Mouse (Mus musculus) forebrain, embryonic 11.5 days (tissue): ENCODE data around the gene Bptf. TPM values are rescaled to one million over a fixed set of nuclear protein-coding genes. Genes with fewer than 3 reads are reported as not detected.
A peak's percentile ranks its signal among the peaks of the same experiment; 100 is the strongest.

ENCODE experiments used
- ATAC-seq: fragments of 200-750 bp; cut with Nextera tagmentation; replicated peaks from 2 replicates; pipeline ENCODE4 v1.8.0; 2017; ENCODE audit warnings: moderate TSS enrichment; ENCODE audit not compliant: low FRiP score
- DNase-seq: peaks from one replicate; pipeline ENCODE4 v3.0.0-alpha.2; 2017; ENCODE audit warnings: low spot score
- H3K27ac ChIP-seq: fragments of 300-500 bp; sonication (generic); 2 replicates; pipeline ENCODE4 v1.5.1; 2014; ENCODE audit warnings: low read depth, low read length
- H3K27me3 ChIP-seq: fragments of 300-500 bp; sonication (generic); 2 replicates; pipeline ENCODE4 v1.6.1; 2014; ENCODE audit warnings: mild to moderate bottlenecking, low read length, mixed read lengths; ENCODE audit not compliant: control insufficient read depth, insufficient read depth
- H3K36me3 ChIP-seq: fragments of 300-500 bp; sonication (generic); 2 replicates; pipeline ENCODE4 v1.6.1; 2014; ENCODE audit warnings: mild to moderate bottlenecking, low read length, moderate library complexity, mixed read lengths; ENCODE audit not compliant: control insufficient read depth, insufficient read depth
- H3K4me1 ChIP-seq: fragments of 300-500 bp; sonication (generic); replicated peaks from 2 replicates; pipeline ENCODE4 v1.6.1; 2014; ENCODE audit warnings: low read length, mixed read lengths; ENCODE audit not compliant: control insufficient read depth, insufficient read depth
- H3K4me2 ChIP-seq: fragments of 300-500 bp; sonication (generic); 2 replicates; pipeline ENCODE4 v1.6.1; 2014; ENCODE audit warnings: low read depth, mild to moderate bottlenecking, low read length, moderate library complexity, mixed read lengths; ENCODE audit not compliant: severe bottlenecking
- H3K4me3 ChIP-seq: fragments of 300-500 bp; sonication (generic); 2 replicates; pipeline ENCODE4 v1.5.1; 2014; ENCODE audit warnings: low read depth, low read length
- H3K9ac ChIP-seq: fragments of 300-500 bp; sonication (generic); 2 replicates; pipeline ENCODE4 v1.6.1; 2014; ENCODE audit warnings: low read length
- H3K9me3 ChIP-seq: fragments of 300-500 bp; sonication (generic); 2 replicates; pipeline ENCODE4 v1.6.1; 2016; ENCODE audit warnings: low read length, mixed read lengths; ENCODE audit not compliant: control insufficient read depth
- WGBS: fragments of 180-500 bp; shearing (Covaris S2); extraction: QIAGEN DNeasy Blood & Tissue Kit; methylation state at CpG from one replicate; pipeline ENCODE4 v1.1.7; 2014; 5-methylcytosine and 5-hydroxymethylcytosine counted together
- polyA plus RNA-seq: library from polyadenylated mRNA; unstranded; fragments of >200 nt; fragmentation: Nextera tagmentation; extraction: Ambion mirVana; gene quantifications from 2 replicates; pipeline ENCODE4 v1.2.1, GENCODE M21; 2014

Gene Bptf
- polyA plus RNA-seq, 1 experiment from 2014 or later, result 50.6 TPM

- Histone ChIP-seq H3K36me3 (peaks cover 2% of the 10 kb centered on the region; the same call in 1 of the 2 replicates), H3K9me3 (no peaks in the 10 kb centered on the region), H3K4me1 (peaks cover 7% of the 10 kb centered on the region; the same call in 1 of the 2 replicates), H3K27me3 (no peaks in the 10 kb centered on the region), H3K9ac (no peak overlapping the region), H3K27ac (no peak overlapping the region), H3K4me3 (no peak overlapping the region), H3K4me2 (no peak overlapping the region)
- ATAC-seq, result no peak
- 95% methylated on average over 8 of the region's 8 CpGs for WGBS
- DNase-seq, result no peak
Observed at GRCm38 (mm10) chr11:107109669-107110068, 22.3 kb downstream of the Bptf start.

GRCm38 (mm10) chr11:107108892-107109291, 23.0 kb downstream of the Bptf start:
- Histone ChIP-seq H3K27ac (no peak overlapping the region), H3K4me2 (no peak overlapping the region), H3K36me3 (peaks cover 2% of the 10 kb centered on the region; the same call in 1 of the 2 replicates), H3K27me3 (no peaks in the 10 kb centered on the region), H3K9me3 (no peaks in the 10 kb centered on the region), H3K9ac (no peak overlapping the region), H3K4me3 (no peak overlapping the region), H3K4me1 (peaks cover under 1% of the 10 kb centered on the region; the same call in 1 of the 2 replicates)
- DNase-seq, result no peak
- no peak for ATAC-seq
- 92% methylated on average over 2 of the region's 2 CpGs for WGBS

GRCm38 (mm10) chr11:107107725-107108078, 24.2 kb downstream of the Bptf start:
- Histone ChIP-seq H3K4me2 (no peak overlapping the region), H3K9me3 (no peaks in the 10 kb centered on the region), H3K9ac (no peak overlapping the region), H3K27ac (no peak overlapping the region; the same call in 1 of the 2 replicates), H3K4me1 (no peaks in the 10 kb centered on the region), H3K36me3 (peaks cover 2% of the 10 kb centered on the region; the same call in 1 of the 2 replicates), H3K27me3 (no peaks in the 10 kb centered on the region), H3K4me3 (no peak overlapping the region)
- DNase-seq (no peak), ATAC-seq (no peak)
- 89% methylated on average over 4 of the region's 4 CpGs for WGBS

- WGBS, result 80% methylated on average over 12 of the region's 12 CpGs
- DNase-seq, result no peak
- H3K4me1 ChIP-seq, result no peaks in the 10 kb centered on the region
- H3K36me3 ChIP-seq, result peaks cover 2% of the 10 kb centered on the region; the same call in 1 of the 2 replicates
- no peak overlapping the region for H3K4me3 ChIP-seq
- H3K9me3 ChIP-seq, result no peaks in the 10 kb centered on the region
- no peak overlapping the region for H3K4me2 ChIP-seq
- no peak for ATAC-seq
- H3K9ac ChIP-seq, result no peak overlapping the region
- H3K27ac ChIP-seq, result no peak overlapping the region; the same call in 1 of the 2 replicates
- no peaks in the 10 kb centered on the region for H3K27me3 ChIP-seq
Observed at GRCm38 (mm10) chr11:107106978-107107724, 24.8 kb downstream of the Bptf start.

GRCm38 (mm10) chr11:107106461-107106860, 25.5 kb downstream of the Bptf start:
- DNase-seq (no peak), ATAC-seq (no peak)
- Histone ChIP-seq H3K27me3 (no peaks in the 10 kb centered on the region), H3K4me3 (no peak overlapping the region), H3K9ac (no peak overlapping the region), H3K27ac (no peak overlapping the region), H3K4me2 (no peak overlapping the region), H3K36me3 (peaks cover 2% of the 10 kb centered on the region; the same call in 1 of the 2 replicates), H3K9me3 (no peaks in the 10 kb centered on the region), H3K4me1 (no peaks in the 10 kb centered on the region)
- WGBS, result 86% methylated on average over 8 of the region's 8 CpGs

GRCm38 (mm10) chr11:107105227-107105626, 26.7 kb downstream of the Bptf start:
- Histone ChIP-seq H3K27ac (no peak overlapping the region), H3K4me2 (no peak overlapping the region), H3K4me3 (no peak overlapping the region), H3K4me1 (no peaks in the 10 kb centered on the region), H3K9me3 (no peaks in the 10 kb centered on the region), H3K36me3 (no peaks in the 10 kb centered on the region), H3K27me3 (no peaks in the 10 kb centered on the region), H3K9ac (no peak overlapping the region)
- DNase-seq (peak; percentile 82), ATAC-seq (no peak)
- WGBS, result 56% methylated on average over 5 of the region's 5 CpGs

GRCm38 (mm10) chr11:107103736-107104135, 28.2 kb downstream of the Bptf start:
- Histone ChIP-seq H3K4me2 (no peak overlapping the region), H3K27ac (no peak overlapping the region), H3K9ac (no peak overlapping the region), H3K4me3 (no peak overlapping the region), H3K4me1 (no peaks in the 10 kb centered on the region), H3K9me3 (no peaks in the 10 kb centered on the region), H3K27me3 (no peaks in the 10 kb centered on the region), H3K36me3 (no peaks in the 10 kb centered on the region)
- DNase-seq (no peak), ATAC-seq (no peak)
- 90% methylated on average over 2 of the region's 2 CpGs for WGBS

- Histone ChIP-seq H3K27ac (no peak overlapping the region), H3K36me3 (no peaks in the 10 kb centered on the region; the same call in 1 of the 2 replicates), H3K4me2 (no peak overlapping the region), H3K9ac (no peak overlapping the region), H3K9me3 (no peaks in the 10 kb centered on the region), H3K27me3 (no peaks in the 10 kb centered on the region), H3K4me3 (no peak overlapping the region), H3K4me1 (no peaks in the 10 kb centered on the region)
- WGBS, result 75% methylated on average over 2 of the region's 2 CpGs
- DNase-seq (no peak), ATAC-seq (no peak)
Observed at GRCm38 (mm10) chr11:107103224-107103589, 28.7 kb downstream of the Bptf start.
